Mouse (Mus musculus) megakaryocyte, embryonic 14.5 days (primary cell): ENCODE data around the gene Usp22. TPM values are rescaled to one million over a fixed set of nuclear protein-coding genes. Genes with fewer than 3 reads are reported as not detected.

Experiments
- H3K27me3 ChIP-seq: replicated peaks from 2 replicates; pipeline ENCODE3; 2012; ENCODE audit warnings: inconsistent platforms
- H3K36me3 ChIP-seq: replicated peaks from 2 replicates; pipeline ENCODE3; 2012; ENCODE audit warnings: low read length, inconsistent platforms, mixed read lengths
- H3K4me1 ChIP-seq: 2 replicates; pipeline ENCODE4 v1.6.1; 2012; ENCODE audit warnings: inconsistent platforms
- H3K4me3 ChIP-seq: replicated peaks from 2 replicates; pipeline ENCODE3; 2012; ENCODE audit warnings: moderate library complexity, mild to moderate bottlenecking, inconsistent platforms
- H3K9me3 ChIP-seq: 2 replicates; pipeline ENCODE4 v1.6.1; 2012; ENCODE audit warnings: inconsistent platforms
- FLI1 ChIP-seq: IDR thresholded peaks from 2 replicates; pipeline ENCODE4 v1.6.1; 2012; ENCODE audit warnings: low read length, inconsistent platforms, mixed read lengths
- GATA1 ChIP-seq: IDR thresholded peaks from 3 replicates; pipeline ENCODE4 v1.6.1; 2012; ENCODE audit warnings: mixed read lengths, low read length, inconsistent platforms, borderline replicate concordance
- polyA plus RNA-seq: library from polyadenylated mRNA; stranded (reverse); fragments of >175 nt; gene quantifications from 2 replicates; pipeline ENCODE4 v1.2.3, GENCODE M21; 2012; ENCODE audit warnings: low replicate concordance; ENCODE audit not compliant: insufficient read depth

Gene Usp22
- polyA plus RNA-seq, 1 experiment = 6.4 TPM

DNA sequence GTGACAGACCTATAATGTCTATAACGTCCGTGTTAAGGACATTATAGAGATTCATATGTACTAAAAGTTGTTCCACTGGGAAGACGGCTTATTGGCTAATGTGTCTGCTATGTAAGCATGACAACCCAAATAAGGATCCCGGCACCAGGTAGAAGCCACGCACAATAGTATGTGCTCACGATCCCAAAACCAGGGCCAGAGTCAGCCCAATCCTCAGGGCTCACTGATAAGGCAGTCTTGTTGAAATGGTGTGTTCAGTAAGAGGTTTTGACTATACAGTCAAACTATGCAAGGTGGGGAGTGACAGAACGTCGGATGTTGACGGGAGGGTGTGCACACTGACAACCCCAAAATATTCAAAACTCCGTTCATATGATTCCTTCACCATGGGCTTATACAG lies 10.0 kb downstream of the Usp22 start:
- no peaks in the 10 kb centered on the region for H3K9me3 ChIP-seq
- no peak overlapping the region for H3K4me3 ChIP-seq
- no peaks in the 10 kb centered on the region for H3K27me3 ChIP-seq
- peaks cover 85% of the 10 kb centered on the region for H3K36me3 ChIP-seq
- TF ChIP-seq FLI1 = no peak
- no peak for TF ChIP-seq GATA1
- peaks cover 24% of the 10 kb centered on the region for H3K4me1 ChIP-seq

DNA sequence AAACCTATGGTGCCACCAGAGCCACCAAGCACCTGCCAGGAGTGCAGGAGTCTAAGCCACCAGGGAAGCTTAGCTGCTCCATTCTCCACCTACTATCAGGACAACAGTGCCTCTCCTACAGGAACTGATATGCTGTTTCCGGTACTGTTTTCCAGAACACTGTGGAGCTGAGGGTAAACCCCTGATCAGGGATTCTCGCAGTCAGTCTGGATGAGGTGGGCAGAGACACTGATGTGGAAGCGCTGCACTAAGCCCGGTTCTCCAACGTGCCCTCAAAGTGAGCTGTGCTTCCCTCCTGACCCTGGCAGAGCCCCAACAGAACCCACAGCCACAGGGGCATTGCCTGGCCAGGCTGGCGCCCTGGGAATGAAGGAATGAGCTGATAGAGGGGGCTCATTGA lies 10.5 kb downstream of the Usp22 start:
- Histone ChIP-seq H3K36me3 (peaks cover 90% of the 10 kb centered on the region), H3K9me3 (no peaks in the 10 kb centered on the region), H3K4me3 (no peak overlapping the region), H3K27me3 (no peaks in the 10 kb centered on the region), H3K4me1 (peaks cover 26% of the 10 kb centered on the region)
- TF ChIP-seq GATA1 (no peak), FLI1 (no peak)

DNA sequence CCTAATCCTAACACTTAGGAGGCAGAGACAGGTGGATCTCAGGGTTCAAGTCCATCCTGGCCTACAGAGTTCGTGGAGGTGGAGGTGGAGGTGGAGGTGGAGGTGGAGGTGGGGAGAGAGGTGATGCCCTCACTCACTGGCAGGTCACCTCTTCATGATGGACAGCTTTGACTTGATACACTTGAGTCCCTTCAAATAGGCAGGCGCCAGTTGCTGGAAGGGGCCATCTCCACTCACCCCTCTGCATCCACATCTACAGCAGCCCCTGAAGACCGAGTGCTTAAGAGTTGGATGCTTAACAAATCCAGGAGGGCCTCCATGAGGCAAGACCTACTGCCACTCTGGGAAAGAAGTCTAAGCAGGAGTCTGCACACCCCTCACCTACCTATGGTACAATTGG lies 11.5 kb downstream of the Usp22 start:
- TF ChIP-seq FLI1 (no peak), GATA1 (no peak)
- Histone ChIP-seq H3K36me3 (peaks cover 100% of the 10 kb centered on the region), H3K27me3 (no peaks in the 10 kb centered on the region), H3K9me3 (no peaks in the 10 kb centered on the region), H3K4me1 (peaks cover 30% of the 10 kb centered on the region), H3K4me3 (no peak overlapping the region)

- Histone ChIP-seq H3K4me3 (no peak overlapping the region), H3K27me3 (no peaks in the 10 kb centered on the region), H3K4me1 (peaks cover 34% of the 10 kb centered on the region), H3K9me3 (no peaks in the 10 kb centered on the region), H3K36me3 (peaks cover 100% of the 10 kb centered on the region)
- TF ChIP-seq FLI1 = no peak
- TF ChIP-seq GATA1 = no peak
These were observed 12.1 kb downstream of the Usp22 start for GRCm38 (mm10) chr11:61162776-61163175.

- Histone ChIP-seq H3K27me3 (no peaks in the 10 kb centered on the region), H3K9me3 (no peaks in the 10 kb centered on the region), H3K4me3 (peak overlapping the region; percentile 30), H3K36me3 (peaks cover 100% of the 10 kb centered on the region), H3K4me1 (peaks cover 36% of the 10 kb centered on the region)
- TF ChIP-seq FLI1 = no peak
- TF ChIP-seq GATA1 = no peak
These were observed 13.7 kb downstream of the Usp22 start for GRCm38 (mm10) chr11:61161121-61161520.

- Histone ChIP-seq H3K4me1 (peaks cover 44% of the 10 kb centered on the region), H3K36me3 (peaks cover 100% of the 10 kb centered on the region), H3K9me3 (no peaks in the 10 kb centered on the region), H3K27me3 (no peaks in the 10 kb centered on the region), H3K4me3 (peak overlapping the region; percentile 74)
- TF ChIP-seq FLI1 (no peak), GATA1 (no peak)
These were observed 14.8 kb downstream of the Usp22 start for GRCm38 (mm10) chr11:61159796-61160732.

GRCm38 (mm10) chr11:61158141-61158540 lies 16.7 kb downstream of the Usp22 start:
- H3K36me3 ChIP-seq = peaks cover 100% of the 10 kb centered on the region
- no peak overlapping the region for H3K4me3 ChIP-seq
- peaks cover 44% of the 10 kb centered on the region for H3K4me1 ChIP-seq
- TF ChIP-seq GATA1 = no peak
- no peak for TF ChIP-seq FLI1
- no peaks in the 10 kb centered on the region for H3K9me3 ChIP-seq
- no peaks in the 10 kb centered on the region for H3K27me3 ChIP-seq

GRCm38 (mm10) chr11:61155727-61156126 lies 19.1 kb downstream of the Usp22 start:
- Histone ChIP-seq H3K4me3 (no peak overlapping the region), H3K4me1 (peaks cover 35% of the 10 kb centered on the region), H3K36me3 (peaks cover 96% of the 10 kb centered on the region), H3K9me3 (no peaks in the 10 kb centered on the region), H3K27me3 (no peaks in the 10 kb centered on the region)
- TF ChIP-seq GATA1 = no peak
- no peak for TF ChIP-seq FLI1

GRCm38 (mm10) chr11:61150233-61151001 lies 24.4 kb downstream of the Usp22 start:
- Histone ChIP-seq H3K9me3 (no peaks in the 10 kb centered on the region), H3K36me3 (peaks cover 69% of the 10 kb centered on the region), H3K27me3 (no peaks in the 10 kb centered on the region), H3K4me3 (no peak overlapping the region), H3K4me1 (peaks cover 8% of the 10 kb centered on the region)
- TF ChIP-seq FLI1 (no peak), GATA1 (no peak)

DNA sequence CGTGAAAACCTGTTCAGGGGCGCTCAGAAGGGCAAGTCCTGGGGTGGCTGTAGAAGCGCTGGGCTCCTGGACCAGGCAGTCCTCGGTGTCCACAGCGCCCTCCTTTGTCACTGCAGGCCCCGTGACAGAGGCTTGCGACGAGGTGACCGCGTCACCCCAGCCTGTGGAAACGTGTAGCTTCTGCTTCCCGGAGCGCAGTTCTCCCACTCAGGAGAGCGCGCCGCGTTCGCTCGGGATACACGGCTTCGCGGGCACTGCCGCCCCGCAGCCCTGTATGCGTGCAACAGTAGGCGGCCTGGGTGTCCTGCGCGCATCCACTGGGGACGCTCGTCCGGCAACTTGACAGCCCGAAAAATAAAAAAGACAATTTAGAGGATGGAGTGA lies 27.6 kb downstream of the Usp22 start:
- peaks cover 38% of the 10 kb centered on the region for H3K36me3 ChIP-seq
- H3K4me3 ChIP-seq = no peak overlapping the region

More for the DNA sequence above, 27.6 kb downstream of the Usp22 start:
- no peak for TF ChIP-seq FLI1
- TF ChIP-seq GATA1 = no peak
- H3K27me3 ChIP-seq = no peaks in the 10 kb centered on the region
- H3K4me1 ChIP-seq = peaks cover 34% of the 10 kb centered on the region
- H3K9me3 ChIP-seq = no peaks in the 10 kb centered on the region
